Mouse (Mus musculus) megakaryocyte, embryonic 14.5 days (primary cell): ENCODE results near the gene Gm10320.

Source experiments
- FLI1 ChIP-seq: IDR thresholded peaks from 2 replicates; pipeline ENCODE4 v1.6.1; 2012; ENCODE audit warnings: low read length, inconsistent platforms, mixed read lengths
- GATA1 ChIP-seq: IDR thresholded peaks from 3 replicates; pipeline ENCODE4 v1.6.1; 2012; ENCODE audit warnings: mixed read lengths, low read length, inconsistent platforms, borderline replicate concordance

- TF ChIP-seq GATA1 (no peak), FLI1 (no peak)
Observed at GRCm38 (mm10) chr13:98498561-98498960, 6.8 kb upstream of the Gm10320 start.
